Mouse (Mus musculus): Measurements from ENCODE around the gene Nfe2l3. TPM values are rescaled to one million over a fixed set of nuclear protein-coding genes. Genes with fewer than 3 reads are reported as not detected.
A peak's percentile ranks its signal among the peaks of the same experiment; 100 is the strongest.

Gene Nfe2l3
- polyA plus RNA-seq, 1 experiment, result 6.5 TPM

DNA sequence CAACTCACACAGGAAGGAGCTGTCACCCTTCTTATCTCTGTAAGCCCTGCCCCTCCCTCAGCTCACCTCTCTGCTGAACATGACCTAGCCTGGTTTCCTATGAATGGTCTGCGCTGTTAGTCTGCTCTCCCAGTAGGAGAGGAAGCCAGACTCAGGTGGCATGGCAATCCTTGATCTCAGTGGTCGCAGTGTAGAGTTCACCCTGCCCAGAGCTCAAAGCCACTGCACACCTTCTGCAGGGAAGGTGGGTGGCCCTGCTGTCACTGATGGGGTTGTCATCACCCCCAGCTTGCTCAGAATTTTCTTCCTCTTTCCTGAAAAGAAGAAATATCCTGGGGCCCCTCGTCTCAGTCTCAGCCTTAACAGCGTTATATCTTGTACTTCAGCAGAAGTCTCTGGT lies 28.0 kb upstream of the Nfe2l3 start:
- no peak for DNase-seq (ENCODE audit: low read depth)
- TF ChIP-seq CTCF (IDR thresholded peaks at IDR 0.05; ENCODE audit: borderline replicate concordance, extremely low read depth, insufficient read depth, insufficient read length) (no peak), POLR2A (IDR thresholded peaks at IDR 0.05; ENCODE audit: borderline replicate concordance, extremely low read depth, insufficient read depth, insufficient read length, poor library complexity, severe bottlenecking) (no peak)

DNA sequence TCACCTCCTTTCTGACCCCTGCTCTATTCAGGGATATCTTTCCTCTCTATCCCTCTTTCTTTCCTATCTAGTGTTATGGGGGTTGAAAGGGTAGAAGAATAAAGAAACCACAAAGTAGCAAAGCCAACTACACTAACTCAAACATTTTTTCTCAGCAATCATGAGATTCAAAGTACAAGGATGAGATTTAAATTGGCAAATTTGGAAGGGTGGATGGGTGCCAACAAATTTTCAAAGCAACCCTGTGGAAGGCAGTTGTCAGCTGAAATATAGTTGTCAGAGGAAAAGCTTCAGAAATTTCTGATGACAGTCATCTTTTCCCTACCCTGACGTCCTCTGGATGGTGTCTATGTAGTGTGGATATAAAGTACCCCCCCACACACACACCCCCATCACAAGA lies 16.0 kb upstream of the Nfe2l3 start:
- peak; percentile 29 for DNase-seq (ENCODE audit: low read depth)
- TF ChIP-seq CTCF (IDR thresholded peaks at IDR 0.05; ENCODE audit: borderline replicate concordance, extremely low read depth, insufficient read depth, insufficient read length) (no peak), POLR2A (IDR thresholded peaks at IDR 0.05; ENCODE audit: borderline replicate concordance, extremely low read depth, insufficient read depth, insufficient read length, poor library complexity, severe bottlenecking) (no peak)

DNA sequence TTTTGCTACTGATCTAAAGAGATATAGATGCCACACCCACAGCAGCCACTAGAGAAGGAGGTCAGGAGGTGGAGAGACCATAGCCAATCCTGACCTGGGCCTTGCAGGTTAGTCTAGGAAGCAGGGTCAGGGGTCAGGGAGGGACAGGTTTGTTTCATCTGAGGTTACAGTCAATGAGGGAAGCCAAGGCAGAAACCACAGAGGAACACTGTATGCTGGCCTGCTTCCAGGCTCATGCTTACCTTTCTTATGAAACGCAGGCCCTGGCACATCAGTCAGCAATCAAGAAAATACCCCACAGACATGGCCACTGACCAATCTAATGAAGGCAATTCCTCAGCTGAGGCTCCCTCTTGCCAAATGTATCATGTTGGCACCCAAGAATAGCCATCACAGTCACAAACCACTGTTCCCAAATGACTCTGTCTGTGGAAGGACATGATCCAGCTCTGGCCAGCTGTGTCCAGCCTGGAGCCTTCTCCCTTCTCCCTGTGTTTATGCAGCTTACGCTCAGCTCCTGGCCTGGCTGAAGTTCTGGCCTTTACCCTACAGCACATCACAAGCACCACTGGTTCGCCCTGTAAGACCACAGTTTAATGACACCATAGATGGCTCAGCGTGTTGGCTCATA lies 15.0 kb upstream of the Nfe2l3 start:
- TF ChIP-seq POLR2A (IDR thresholded peaks at IDR 0.05; ENCODE audit: borderline replicate concordance, extremely low read depth, insufficient read depth, insufficient read length, poor library complexity, severe bottlenecking), result no peak
- TF ChIP-seq CTCF (IDR thresholded peaks at IDR 0.05; ENCODE audit: borderline replicate concordance, extremely low read depth, insufficient read depth, insufficient read length), result no peak
- no peak for DNase-seq (ENCODE audit: low read depth)

DNA sequence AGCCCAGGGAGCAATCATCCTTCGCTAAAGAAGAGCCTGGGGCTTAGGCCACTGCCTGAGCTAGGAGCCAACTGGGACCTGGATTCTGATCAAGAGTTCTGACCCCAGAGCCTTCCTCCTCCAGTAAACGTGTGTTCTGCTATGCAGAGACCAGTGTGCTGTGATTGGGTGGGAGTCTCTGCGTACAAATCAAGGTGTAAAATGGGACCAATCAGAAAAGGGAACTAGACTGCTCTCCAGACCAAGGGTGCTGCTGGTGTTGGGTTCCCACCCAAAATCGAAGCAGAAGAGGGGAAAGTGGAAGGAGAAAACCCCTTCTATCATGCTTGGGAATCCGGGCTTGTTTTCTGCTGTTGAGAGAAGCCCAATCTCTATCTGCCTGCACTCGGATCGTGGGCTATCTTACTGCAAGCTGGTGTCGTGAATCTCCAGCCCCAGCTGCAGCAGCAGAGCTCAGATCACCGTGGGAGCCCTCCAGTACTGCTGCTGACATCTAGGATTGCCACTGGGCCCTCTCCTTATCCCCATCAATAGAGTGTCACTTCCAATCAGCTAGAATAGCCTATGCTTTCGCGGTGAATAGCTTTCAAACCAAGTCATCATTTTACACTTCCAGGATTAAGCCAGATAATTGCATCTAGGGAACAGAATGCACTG lies 8.9 kb upstream of the Nfe2l3 start:
- no peak for DNase-seq (ENCODE audit: low read depth)
- TF ChIP-seq CTCF (IDR thresholded peaks at IDR 0.05; ENCODE audit: borderline replicate concordance, extremely low read depth, insufficient read depth, insufficient read length) (no peak), POLR2A (IDR thresholded peaks at IDR 0.05; ENCODE audit: borderline replicate concordance, extremely low read depth, insufficient read depth, insufficient read length, poor library complexity, severe bottlenecking) (no peak)

DNA sequence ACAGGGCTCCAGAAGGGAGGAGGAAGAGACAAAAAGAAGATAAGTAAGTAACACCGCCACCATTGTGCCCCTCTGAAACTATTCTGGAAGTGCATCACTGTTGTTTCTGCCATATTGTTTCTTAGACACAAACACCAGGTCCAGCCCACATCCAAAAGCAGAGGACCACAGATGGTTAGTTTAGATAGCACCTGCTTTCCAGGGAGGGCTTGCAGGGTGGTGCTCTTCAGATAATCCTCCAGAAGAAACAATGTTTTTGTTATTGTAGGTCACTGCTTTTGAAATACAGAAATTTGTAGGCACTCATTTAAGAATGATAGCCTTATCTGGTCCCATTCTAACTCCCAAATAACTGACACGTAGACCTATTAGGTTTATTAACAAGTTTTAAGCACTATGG lies 7.9 kb upstream of the Nfe2l3 start:
- TF ChIP-seq POLR2A (IDR thresholded peaks at IDR 0.05; ENCODE audit: borderline replicate concordance, extremely low read depth, insufficient read depth, insufficient read length, poor library complexity, severe bottlenecking), result no peak
- no peak for DNase-seq (ENCODE audit: low read depth)

DNA sequence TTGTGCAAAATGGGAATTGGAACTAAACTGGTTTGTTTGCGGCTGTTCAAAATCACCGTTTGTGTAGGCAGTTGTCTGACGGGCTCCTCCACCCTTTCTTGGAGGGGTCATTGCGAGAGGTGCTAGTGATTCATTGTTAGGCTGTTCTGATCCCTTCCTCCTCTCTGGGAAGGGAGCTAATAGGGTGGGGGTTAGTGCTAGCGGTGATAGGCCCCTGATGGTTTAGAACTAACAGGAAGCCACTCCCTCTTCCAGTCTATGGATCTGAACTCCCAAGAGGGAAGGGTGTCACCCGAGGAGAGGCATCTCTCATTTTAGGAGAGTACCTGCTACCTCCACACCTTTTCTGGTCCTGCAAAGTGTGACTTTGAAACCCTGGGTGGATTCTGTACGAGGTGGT lies 1.8 kb downstream of the Nfe2l3 start:
- no peak for DNase-seq (ENCODE audit: low read depth)
- no peak for TF ChIP-seq POLR2A (IDR thresholded peaks at IDR 0.05; ENCODE audit: borderline replicate concordance, extremely low read depth, insufficient read depth, insufficient read length, poor library complexity, severe bottlenecking)
- TF ChIP-seq CTCF (IDR thresholded peaks at IDR 0.05; ENCODE audit: borderline replicate concordance, extremely low read depth, insufficient read depth, insufficient read length), result no peak

DNA sequence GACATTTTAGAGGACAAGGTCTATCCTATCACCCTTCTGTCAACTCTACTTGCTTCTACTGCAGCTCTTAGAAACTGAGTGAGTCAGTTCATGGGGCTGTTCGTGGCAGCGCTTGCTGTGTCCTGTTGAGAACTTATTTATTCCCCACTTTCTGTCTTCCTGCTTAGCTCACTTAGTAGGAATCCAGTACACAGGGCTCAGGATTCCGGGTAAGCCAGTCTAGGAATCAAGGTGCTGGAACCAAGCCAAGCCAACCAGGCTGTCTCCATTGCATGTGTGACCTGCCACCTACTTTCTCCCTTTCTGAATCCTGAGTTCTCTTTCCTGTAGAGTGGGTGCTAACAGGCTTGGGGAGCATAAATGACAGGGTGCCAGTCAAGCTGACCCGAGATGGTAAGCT lies 5.2 kb downstream of the Nfe2l3 start:
- no peak for DNase-seq (ENCODE audit: low read depth)
- TF ChIP-seq POLR2A (IDR thresholded peaks at IDR 0.05; ENCODE audit: borderline replicate concordance, extremely low read depth, insufficient read depth, insufficient read length, poor library complexity, severe bottlenecking), result no peak
- TF ChIP-seq CTCF (IDR thresholded peaks at IDR 0.05; ENCODE audit: borderline replicate concordance, extremely low read depth, insufficient read depth, insufficient read length), result no peak

DNA sequence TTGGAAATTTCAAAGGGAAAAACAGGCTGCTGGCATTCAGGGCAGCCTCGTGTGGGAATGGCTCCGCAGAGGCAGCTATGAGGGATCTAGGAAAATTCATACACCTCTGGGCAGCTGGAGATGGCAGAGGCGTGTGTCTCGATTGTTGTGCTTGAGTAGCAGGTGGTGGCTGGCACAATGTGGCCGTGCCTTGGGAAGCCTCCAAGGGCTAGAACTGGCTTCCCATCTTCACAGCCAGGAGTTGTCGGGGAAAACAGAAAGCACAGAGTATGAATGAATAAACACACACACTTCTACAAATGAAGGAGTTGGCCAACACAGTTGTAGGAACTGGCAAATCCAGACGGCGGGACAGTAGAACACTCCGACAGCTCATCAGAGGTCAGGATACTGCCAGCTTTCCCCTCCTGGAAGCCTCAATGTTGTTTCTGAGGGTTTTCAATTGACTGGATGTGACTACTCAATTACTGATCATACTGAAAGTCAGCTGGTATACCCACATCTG lies 6.4 kb downstream of the Nfe2l3 start:
- TF ChIP-seq POLR2A (IDR thresholded peaks at IDR 0.05; ENCODE audit: borderline replicate concordance, extremely low read depth, insufficient read depth, insufficient read length, poor library complexity, severe bottlenecking) (no peak), CTCF (IDR thresholded peaks at IDR 0.05; ENCODE audit: borderline replicate concordance, extremely low read depth, insufficient read depth, insufficient read length) (no peak)
- DNase-seq (ENCODE audit: low read depth), result no peak

DNA sequence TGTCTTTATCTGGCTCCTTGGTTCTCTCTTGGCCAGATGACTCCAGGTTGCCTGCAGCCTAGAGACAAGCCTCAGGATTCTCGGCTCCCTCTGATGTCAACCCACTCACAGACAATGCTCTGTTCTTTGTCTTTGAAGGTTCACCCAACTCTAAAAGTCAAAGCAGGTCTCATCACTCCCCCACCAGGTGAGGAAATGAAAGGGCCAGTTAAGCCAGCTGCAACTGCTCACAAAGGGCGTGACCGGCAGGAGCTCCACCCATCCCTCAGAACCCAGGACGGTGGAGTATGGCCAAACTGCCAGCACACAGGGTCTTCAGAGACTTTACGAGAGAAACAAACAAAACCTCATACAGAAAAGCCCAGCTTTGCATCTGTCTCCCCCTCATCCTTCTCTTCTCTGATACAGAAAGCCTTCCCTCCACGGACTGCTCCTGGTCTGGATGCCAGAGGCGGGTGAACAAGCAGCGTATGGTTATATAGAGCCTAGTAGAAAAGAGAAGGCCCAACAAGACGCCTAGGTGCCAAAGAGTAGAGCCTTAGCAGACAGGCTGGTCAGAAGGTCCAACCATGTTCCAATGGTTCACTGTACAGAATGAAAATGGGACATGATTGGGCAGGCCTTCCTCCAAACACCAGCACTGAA lies 9.8 kb downstream of the Nfe2l3 start:
- no peak for TF ChIP-seq CTCF (IDR thresholded peaks at IDR 0.05; ENCODE audit: borderline replicate concordance, extremely low read depth, insufficient read depth, insufficient read length)
- no peak for TF ChIP-seq POLR2A (IDR thresholded peaks at IDR 0.05; ENCODE audit: borderline replicate concordance, extremely low read depth, insufficient read depth, insufficient read length, poor library complexity, severe bottlenecking)
- no peak for DNase-seq (ENCODE audit: low read depth)

DNA sequence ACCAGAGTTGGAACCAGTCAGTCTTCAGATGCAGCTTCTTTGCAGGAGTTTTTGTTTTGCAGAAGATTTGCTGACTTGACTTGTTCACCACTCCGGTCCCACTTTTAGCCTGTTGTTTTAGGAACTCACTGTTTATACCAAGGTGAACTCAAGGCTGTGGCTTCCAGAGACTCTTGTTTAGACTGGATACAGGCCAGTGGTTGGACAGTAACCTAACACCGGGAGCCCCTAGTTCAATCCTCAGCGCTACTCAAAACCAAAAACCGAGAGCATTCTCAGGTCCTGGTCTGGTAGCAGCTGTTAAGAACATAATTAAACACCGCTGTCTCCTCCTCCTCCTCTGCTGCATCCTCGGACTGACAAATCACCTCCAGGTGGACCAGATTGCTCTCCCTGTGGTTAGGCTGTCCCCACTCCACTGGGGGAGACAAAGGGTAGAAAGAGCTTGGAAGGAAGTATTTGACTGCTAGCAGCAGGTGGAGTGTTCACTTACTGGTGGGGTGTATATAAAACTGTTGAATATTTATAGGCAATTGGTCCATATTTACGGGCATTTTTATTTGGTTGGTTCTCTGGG lies 20.5 kb downstream of the Nfe2l3 start:
- no peak for DNase-seq (ENCODE audit: low read depth)
- TF ChIP-seq CTCF (IDR thresholded peaks at IDR 0.05; ENCODE audit: borderline replicate concordance, extremely low read depth, insufficient read depth, insufficient read length), result no peak
- no peak for TF ChIP-seq POLR2A (IDR thresholded peaks at IDR 0.05; ENCODE audit: borderline replicate concordance, extremely low read depth, insufficient read depth, insufficient read length, poor library complexity, severe bottlenecking)

DNA sequence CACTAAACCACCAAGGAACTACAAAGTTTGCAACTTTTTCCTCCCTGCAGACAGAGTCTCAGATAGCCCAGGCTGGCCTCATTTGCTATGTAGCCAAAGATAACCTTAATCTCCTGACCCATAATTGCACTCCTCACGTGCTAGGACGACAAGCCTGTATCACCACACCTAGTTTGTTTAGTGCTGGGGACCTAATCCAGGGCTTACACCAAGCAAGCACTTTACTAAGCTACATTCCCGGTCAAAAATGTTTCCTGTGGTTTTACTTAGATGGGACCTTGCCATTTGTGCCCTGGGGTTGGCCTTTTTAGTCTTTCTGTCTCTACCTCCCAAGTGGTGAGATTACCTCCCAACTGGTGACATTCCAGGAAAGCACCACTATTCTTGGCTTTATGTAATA lies 22.5 kb downstream of the Nfe2l3 start:
- TF ChIP-seq POLR2A (IDR thresholded peaks at IDR 0.05; ENCODE audit: borderline replicate concordance, extremely low read depth, insufficient read depth, insufficient read length, poor library complexity, severe bottlenecking) (no peak), CTCF (IDR thresholded peaks at IDR 0.05; ENCODE audit: borderline replicate concordance, extremely low read depth, insufficient read depth, insufficient read length) (no peak)

More for the DNA sequence above, 22.5 kb downstream of the Nfe2l3 start:
- DNase-seq (ENCODE audit: low read depth), result no peak

All from brain, embryonic 14.5 days (tissue).